Mouse (Mus musculus) G1E (cell line): ENCODE results near the gene Aqp8.

Source experiments
- CTCF ChIP-seq: IDR thresholded peaks from 2 replicates; pipeline ENCODE4 v1.5.1; 2012; ENCODE audit warnings: low read depth, low read length, inconsistent platforms, mixed read lengths
- TAL1 ChIP-seq: conservative IDR thresholded peaks from 2 replicates; pipeline ENCODE4 v1.6.1; 2012; ENCODE audit warnings: low read depth, low read length, inconsistent platforms, mixed read lengths

DNA sequence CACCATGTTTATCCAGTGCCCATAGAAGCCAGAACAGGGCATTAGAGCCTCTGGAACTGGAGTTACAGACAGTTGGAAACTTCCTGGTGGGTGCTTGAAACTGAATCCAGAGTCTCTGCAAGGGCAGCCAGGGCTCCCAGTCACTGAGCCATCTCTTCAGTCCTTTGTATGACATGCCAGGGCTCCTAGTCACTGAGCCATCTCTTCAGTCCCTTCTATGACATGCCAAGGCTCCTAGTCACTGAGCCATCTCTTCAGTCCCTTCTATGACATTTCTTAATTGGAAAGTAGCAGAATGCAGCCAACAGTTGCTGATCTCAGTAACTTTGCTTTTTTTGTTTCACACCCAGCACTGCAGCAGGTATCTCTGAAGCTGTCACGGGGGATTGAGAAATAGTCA is 20.0 kb upstream of the Aqp8 start:
- TF ChIP-seq CTCF (no peak), TAL1 (no peak)
